Mouse (Mus musculus) liver, postnatal 0 days (tissue): ENCODE results near the gene Etv4.

Experiments
- CTCF ChIP-seq: sonication (generic); IDR thresholded peaks from 2 replicates; pipeline ENCODE4 v1.5.1; 2016; ENCODE audit warnings: antibody characterized with exemption, low read depth
- EP300 ChIP-seq: IDR thresholded peaks from 2 replicates; pipeline ENCODE4 v1.6.1; 2016; ENCODE audit warnings: antibody characterized with exemption, low read depth, mild to moderate bottlenecking

GRCm38 (mm10) chr11:101813259-101813658 is 28.1 kb upstream of the Etv4 start:
- TF ChIP-seq CTCF, result peak; percentile 96
- TF ChIP-seq EP300, result no peak
